Mouse (Mus musculus) kidney, adult 2 months (tissue): ENCODE data around the gene Coro1c.

ENCODE experiments used
- CTCF ChIP-seq: fragments of 200-500 bp; conservative IDR thresholded peaks from 2 replicates; pipeline ENCODE4 v1.5.1; 2011; ENCODE audit warnings: low read depth, mild to moderate bottlenecking, control low read depth, low read length, moderate library complexity, mixed read lengths; ENCODE audit not compliant: insufficient read depth, insufficient read length
- POLR2A ChIP-seq: fragments of 200-500 bp; IDR thresholded peaks from one replicate; pipeline ENCODE4 v1.6.1; 2011; ENCODE audit warnings: low read depth, low read length, control low read depth

- TF ChIP-seq POLR2A, result no peak
- TF ChIP-seq CTCF, result no peak
Measured at GRCm38 (mm10) chr5:113906958-113907735, 1.4 kb downstream of the Coro1c start.
